Mouse (Mus musculus): ENCODE results near the gene Tjp3. TPM values are rescaled to one million over a fixed set of nuclear protein-coding genes. Genes with fewer than 3 reads are reported as not detected.

Tjp3 gene
- under 1 TPM; 0.25 to 0.44 TPM for total RNA-seq (2021)
- long read RNA-seq, experiment 1, partial matches to known transcripts = 0 of 1 reads
- long read RNA-seq, experiment 1, other reads (novel, unspliced or antisense) = 0 of 1 reads
- long read RNA-seq, experiment 2 = 0 reads

- no peak for DNase-seq (ENCODE audit: low spot score in 2 of 2)
These were observed at the start of gene Tjp3 for GRCm38 (mm10) chr10:81291511-81292104. Gene Tjp3, minus strand, starts transcription at chr10:81291581.

GRCm38 (mm10) chr10:81340551-81341332 is 49.4 kb upstream of the Tjp3 start:
- DNase-seq (ENCODE audit: low spot score in 2 of 2) = no peak

GRCm38 (mm10) chr10:81336558-81336957 is 45.2 kb upstream of the Tjp3 start:
- DNase-seq (ENCODE audit: low spot score in 2 of 2) = no peak

- DNase-seq (ENCODE audit: low spot score in 2 of 2) = peak in 1 of 2 experiments; percentile 69
These were observed 44.3 kb upstream of the Tjp3 start for GRCm38 (mm10) chr10:81335393-81336340.

- no peak for DNase-seq (ENCODE audit: low spot score in 2 of 2)
These were observed 42.9 kb upstream of the Tjp3 start for GRCm38 (mm10) chr10:81334324-81334723.

GRCm38 (mm10) chr10:81332277-81332676 is 40.9 kb upstream of the Tjp3 start:
- no peak for DNase-seq (ENCODE audit: low spot score in 2 of 2)

GRCm38 (mm10) chr10:81330007-81330406 is 38.6 kb upstream of the Tjp3 start:
- no peak for DNase-seq (ENCODE audit: low spot score in 2 of 2)

- peak in 1 of 2 experiments; percentile 77 for DNase-seq (ENCODE audit: low spot score in 2 of 2)
These were observed 38.0 kb upstream of the Tjp3 start for GRCm38 (mm10) chr10:81329194-81329975.

- DNase-seq (ENCODE audit: low spot score in 2 of 2) = peak in 1 of 2 experiments; percentile 57
These were observed 37.0 kb upstream of the Tjp3 start, which contains the start of gene Tbxa2r for GRCm38 (mm10) chr10:81328386-81328785. Gene Tbxa2r, plus strand, starts transcription at chr10:81328731.

GRCm38 (mm10) chr10:81327959-81328358 is 36.6 kb upstream of the Tjp3 start:
- DNase-seq (ENCODE audit: low spot score in 2 of 2) = no peak

GRCm38 (mm10) chr10:81326858-81327257 is 35.5 kb upstream of the Tjp3 start:
- DNase-seq (ENCODE audit: low spot score in 2 of 2) = no peak

- DNase-seq (ENCODE audit: low spot score in 2 of 2) = no peak
These were observed 34.4 kb upstream of the Tjp3 start for GRCm38 (mm10) chr10:81325781-81326180.

GRCm38 (mm10) chr10:81325176-81325575 is 33.8 kb upstream of the Tjp3 start:
- DNase-seq (ENCODE audit: low spot score in 2 of 2) = no peak

GRCm38 (mm10) chr10:81323791-81324530 is 32.6 kb upstream of the Tjp3 start:
- no peak for DNase-seq (ENCODE audit: low spot score in 2 of 2)

GRCm38 (mm10) chr10:81323141-81323775 is 31.9 kb upstream of the Tjp3 start:
- DNase-seq (ENCODE audit: low spot score in 2 of 2) = no peak

GRCm38 (mm10) chr10:81322444-81322843 is 31.1 kb upstream of the Tjp3 start:
- no peak for DNase-seq (ENCODE audit: low spot score in 2 of 2)

- no peak for DNase-seq (ENCODE audit: low spot score in 2 of 2)
These were observed 30.1 kb upstream of the Tjp3 start for GRCm38 (mm10) chr10:81321436-81321835.

- DNase-seq (ENCODE audit: low spot score in 2 of 2) = peak; percentile 95 to 99
These were observed 29.4 kb upstream of the Tjp3 start, which contains the start of gene Cactin for GRCm38 (mm10) chr10:81320550-81321347. Gene Cactin, plus strand, starts transcription at chr10:81321103.
